Mouse (Mus musculus): ENCODE measurements around the gene Olfr251. TPM values are rescaled to one million over a fixed set of nuclear protein-coding genes. Genes with fewer than 3 reads are reported as not detected.
"Not testable (repeated sequence)": the region's sequence is repeated elsewhere in the genome, so short reads cannot be mapped to it uniquely, and the experiment has no call there.

Gene Olfr251
- not detected in 2 replicates for polyA plus RNA-seq (2012; ENCODE audit: insufficient read depth, insufficient read length, missing spikeins)

DNA sequence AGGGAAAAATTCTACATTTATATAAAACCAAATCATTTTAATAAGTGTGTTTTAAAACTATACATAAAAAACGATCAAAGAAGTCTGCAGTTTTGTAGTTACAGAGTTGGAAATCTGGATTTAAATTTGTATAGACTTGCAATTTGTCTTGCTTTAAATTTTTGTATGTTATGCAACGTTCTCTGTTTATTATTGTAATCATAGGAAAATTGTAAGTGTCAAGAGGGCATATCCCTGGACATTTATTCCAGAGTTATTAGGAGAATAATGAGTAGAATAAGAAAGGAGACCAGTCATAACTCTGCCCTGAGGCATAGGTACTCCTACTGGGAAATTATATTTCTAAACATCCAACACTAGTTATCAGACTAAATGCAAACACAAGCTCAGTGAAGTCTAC, at the start of gene Olfr251:
Gene Olfr251, plus strand, starts transcription at position 301 of the 400 bp plus-strand sequence.
- no peak within 1 kb of the TSS for H3K4me3 ChIP-seq (ENCODE audit: insufficient read depth, low read length)
- H3K4me1 ChIP-seq (ENCODE audit: control insufficient read depth, insufficient read depth, low read length): no peaks in the 10 kb centered on the region
- no peak for TF ChIP-seq CTCF (IDR thresholded peaks at IDR 0.05; ENCODE audit: low read depth, low read length)
- TF ChIP-seq POLR2A (IDR thresholded peaks at IDR 0.05; ENCODE audit: borderline replicate concordance, low read depth, low read length): no peak

DNA sequence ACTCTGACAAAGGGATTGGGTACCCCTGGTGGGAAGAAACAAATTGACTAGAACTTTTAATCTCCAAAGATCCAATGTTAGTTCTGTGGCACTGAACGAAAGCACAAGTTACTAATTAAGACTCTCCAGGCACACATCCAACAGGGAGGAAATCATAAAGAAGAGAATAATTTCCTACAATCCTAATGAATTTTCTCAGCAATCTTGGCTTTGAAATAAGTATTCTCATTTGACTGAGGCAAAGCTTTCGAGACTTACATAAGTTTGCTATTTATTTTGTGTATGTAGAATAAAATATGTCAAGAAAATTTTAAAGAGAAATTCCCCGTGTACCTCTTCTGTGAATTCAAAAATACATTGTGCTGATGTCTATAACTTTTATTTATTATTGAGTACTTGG, 48.1 kb upstream of the Olfr251 start, which contains the start of gene Olfr25:
Gene Olfr25, plus strand, starts transcription at position 301 of the 400 bp plus-strand sequence.
- Histone ChIP-seq H3K4me1 (ENCODE audit: control insufficient read depth, insufficient read depth, low read length) (no peaks in the 10 kb centered on the region), H3K27ac (ENCODE audit: insufficient read depth, low read depth, low read length) (no peak within 1 kb of the TSS), H3K4me3 (ENCODE audit: insufficient read depth, low read length) (no peak within 1 kb of the TSS)
- no peak for TF ChIP-seq CTCF (IDR thresholded peaks at IDR 0.05; ENCODE audit: low read depth, low read length)
- TF ChIP-seq POLR2A (IDR thresholded peaks at IDR 0.05; ENCODE audit: borderline replicate concordance, low read depth, low read length): no peak

More for the DNA sequence above, at the start of gene Olfr251:
- H3K27ac ChIP-seq (ENCODE audit: insufficient read depth, low read depth, low read length): no peak within 1 kb of the TSS

DNA sequence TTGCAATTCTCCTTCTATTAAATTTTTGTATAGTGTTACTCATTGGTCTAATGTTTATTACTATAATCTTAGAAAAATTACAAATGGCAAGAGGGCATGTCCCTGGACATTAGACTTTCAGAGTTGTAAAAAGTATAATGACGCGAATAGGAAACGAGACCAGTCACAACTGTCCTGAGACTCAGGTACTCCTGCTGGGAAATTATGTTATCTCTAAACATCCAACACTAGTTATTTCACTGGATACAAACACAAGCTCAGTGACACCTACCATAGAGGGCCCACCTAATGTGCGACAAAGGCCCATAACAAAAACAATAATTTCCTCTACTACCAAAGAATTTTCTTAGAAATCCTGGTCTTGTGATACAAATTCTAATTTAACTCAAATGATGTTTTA, 28.8 kb upstream of the Olfr251 start, which contains the start of gene Olfr898:
Gene Olfr898, plus strand, starts transcription at position 301 of the 400 bp plus-strand sequence.
- Histone ChIP-seq H3K4me3 (ENCODE audit: insufficient read depth, low read length) (no peak within 1 kb of the TSS), H3K4me1 (ENCODE audit: control insufficient read depth, insufficient read depth, low read length) (no peaks in the 10 kb centered on the region), H3K27ac (ENCODE audit: insufficient read depth, low read depth, low read length) (no peak within 1 kb of the TSS)
- TF ChIP-seq CTCF (IDR thresholded peaks at IDR 0.05; ENCODE audit: low read depth, low read length) (no peak), POLR2A (IDR thresholded peaks at IDR 0.05; ENCODE audit: borderline replicate concordance, low read depth, low read length) (no peak)

DNA sequence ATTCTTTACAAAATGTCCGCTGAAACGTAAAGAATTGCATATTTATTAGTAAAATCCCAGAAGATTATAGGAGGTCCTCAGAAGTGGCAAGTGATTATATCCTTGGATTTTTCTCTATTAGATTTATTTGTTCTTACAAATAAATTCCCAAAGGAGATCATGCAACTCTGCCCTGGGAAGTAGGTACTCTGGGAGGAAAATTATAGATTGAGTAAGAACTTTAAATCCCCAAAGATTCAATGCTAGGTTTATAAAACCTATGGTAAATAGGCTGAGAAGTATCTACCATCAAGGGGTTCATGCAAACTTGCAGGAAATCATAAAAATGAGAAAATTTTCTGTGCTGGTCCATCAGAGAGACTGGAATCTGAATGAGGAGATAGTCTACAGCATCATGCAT, 10.3 kb upstream of the Olfr251 start, which contains the start of gene Olfr250:
Gene Olfr250, plus strand, starts transcription at position 301 of the 400 bp plus-strand sequence.
- TF ChIP-seq POLR2A (IDR thresholded peaks at IDR 0.05; ENCODE audit: borderline replicate concordance, low read depth, low read length) (no peak), CTCF (IDR thresholded peaks at IDR 0.05; ENCODE audit: low read depth, low read length) (no peak)
- Histone ChIP-seq H3K4me1 (ENCODE audit: control insufficient read depth, insufficient read depth, low read length) (no peaks in the 10 kb centered on the region), H3K27ac (ENCODE audit: insufficient read depth, low read depth, low read length) (no peak within 1 kb of the TSS), H3K4me3 (ENCODE audit: insufficient read depth, low read length) (no peak within 1 kb of the TSS)

DNA sequence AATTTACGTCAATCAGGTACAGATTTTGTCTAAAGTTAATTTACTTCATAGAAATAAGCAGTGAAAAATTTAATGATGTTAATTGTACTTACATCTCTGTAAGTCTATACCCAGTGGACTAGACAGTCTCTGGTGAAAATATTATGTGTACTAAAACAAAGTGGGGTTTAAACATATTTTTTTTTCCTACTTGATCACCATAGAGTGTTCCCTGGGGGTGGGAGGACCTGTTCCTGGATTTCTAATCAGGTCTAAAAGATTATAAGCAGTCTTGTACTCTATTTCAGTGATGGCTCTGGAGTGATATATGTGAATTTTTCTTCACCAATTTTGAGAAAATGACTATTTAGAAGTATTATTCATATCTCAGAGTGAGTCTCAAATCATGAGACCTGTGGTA, 24.5 kb downstream of the Olfr251 start, which contains the start of gene Olfr147:
Gene Olfr147, plus strand, starts transcription at position 301 of the 400 bp plus-strand sequence.
- H3K4me1 ChIP-seq (ENCODE audit: control insufficient read depth, insufficient read depth, low read length): no peaks in the 10 kb centered on the region
- H3K4me3 ChIP-seq (ENCODE audit: insufficient read depth, low read length): no peak within 1 kb of the TSS
- H3K27ac ChIP-seq (ENCODE audit: insufficient read depth, low read depth, low read length): no peak within 1 kb of the TSS
- TF ChIP-seq POLR2A (IDR thresholded peaks at IDR 0.05; ENCODE audit: borderline replicate concordance, low read depth, low read length) (no peak), CTCF (IDR thresholded peaks at IDR 0.05; ENCODE audit: low read depth, low read length) (no peak)

DNA sequence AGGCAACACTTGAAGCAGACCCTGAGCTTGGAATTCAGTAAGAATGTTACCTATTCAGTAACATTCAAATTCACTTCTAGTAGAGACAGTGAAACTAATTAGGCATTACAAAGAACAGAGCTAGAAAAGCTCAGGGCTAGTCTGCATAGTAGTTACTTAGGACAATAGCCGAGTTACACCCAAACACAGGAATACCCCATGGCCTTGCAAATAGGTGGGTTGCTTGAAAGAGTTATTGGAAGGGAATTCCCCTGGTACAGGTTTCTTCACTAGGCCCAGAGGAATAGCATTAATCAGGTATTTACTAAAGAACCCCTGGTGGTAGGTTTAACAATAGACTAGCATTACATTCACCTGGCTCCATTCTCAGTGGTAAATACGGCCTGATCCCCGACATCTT, 30.6 kb downstream of the Olfr251 start:
- H3K4me3 ChIP-seq (ENCODE audit: insufficient read depth, low read length); H3K27ac ChIP-seq (ENCODE audit: insufficient read depth, low read depth, low read length); H3K4me1 ChIP-seq (ENCODE audit: control insufficient read depth, insufficient read depth, low read length): not testable (repeated sequence)

DNA sequence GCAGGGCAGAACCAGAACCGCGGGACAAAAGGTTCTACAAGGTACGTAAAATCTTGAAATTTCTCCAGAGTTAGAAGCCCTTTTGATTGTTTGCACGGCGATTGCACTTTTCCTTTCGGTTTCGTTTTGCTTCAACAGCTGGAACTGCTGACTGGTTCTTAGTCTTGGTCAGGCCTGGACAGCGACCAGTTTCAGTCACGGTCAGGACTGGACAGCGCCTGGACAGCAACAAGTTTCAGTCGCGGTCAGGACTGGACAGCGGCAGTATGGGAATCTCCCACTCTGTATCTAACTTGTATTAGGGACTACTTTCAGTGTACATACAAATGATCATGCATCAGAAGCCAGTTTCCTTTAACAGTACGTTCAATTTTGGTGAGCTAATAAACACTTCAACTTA, 36.6 kb downstream of the Olfr251 start:
- H3K4me3 ChIP-seq (ENCODE audit: insufficient read depth, low read length); H3K27ac ChIP-seq (ENCODE audit: insufficient read depth, low read depth, low read length); H3K4me1 ChIP-seq (ENCODE audit: control insufficient read depth, insufficient read depth, low read length): not testable (repeated sequence)

DNA sequence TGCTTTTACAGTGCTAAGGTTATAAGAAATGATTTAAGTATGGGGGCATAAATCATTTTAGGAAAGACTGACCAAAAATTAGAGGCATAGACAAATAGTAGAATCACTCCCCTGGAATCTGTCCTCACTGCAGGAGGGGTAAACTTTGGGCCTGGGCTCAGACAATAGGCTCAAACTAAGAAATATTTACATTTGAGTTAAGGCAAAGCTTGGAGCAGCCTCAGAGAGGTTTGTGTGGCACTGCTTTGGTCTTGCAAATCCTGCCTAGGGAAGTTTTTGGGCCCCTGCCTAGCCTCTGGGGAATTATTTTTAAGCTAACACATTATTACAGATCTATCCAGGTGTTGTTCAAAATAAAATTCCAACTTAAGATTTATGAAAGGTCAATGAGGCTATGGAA, 46.9 kb downstream of the Olfr251 start:
- Histone ChIP-seq H3K27ac (ENCODE audit: insufficient read depth, low read depth, low read length) (no peak overlapping the region), H3K4me1 (ENCODE audit: control insufficient read depth, insufficient read depth, low read length) (no peaks in the 10 kb centered on the region), H3K4me3 (ENCODE audit: insufficient read depth, low read length) (no peak overlapping the region)
- TF ChIP-seq CTCF (IDR thresholded peaks at IDR 0.05; ENCODE audit: low read depth, low read length): no peak
- no peak for TF ChIP-seq POLR2A (IDR thresholded peaks at IDR 0.05; ENCODE audit: borderline replicate concordance, low read depth, low read length)

DNA sequence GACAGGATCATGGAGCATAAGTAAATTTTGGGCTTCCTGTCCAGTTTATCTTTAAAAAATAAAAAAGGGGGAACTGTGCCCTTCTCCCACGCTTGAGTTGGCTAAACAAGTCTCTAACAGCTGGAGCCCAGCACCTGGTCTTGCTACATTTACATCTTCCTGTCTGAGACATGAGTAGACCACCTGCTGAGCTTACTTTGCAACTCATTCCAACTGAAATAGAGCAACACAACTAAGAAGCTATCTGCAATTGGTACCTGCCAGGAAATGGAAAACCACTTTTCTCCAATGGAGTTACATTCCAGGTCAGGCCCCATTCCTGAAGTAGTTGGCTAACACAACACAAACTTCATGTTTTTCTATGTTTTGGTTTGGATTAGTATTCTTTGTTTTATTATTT, 50.1 kb downstream of the Olfr251 start:
- Histone ChIP-seq H3K27ac (ENCODE audit: insufficient read depth, low read depth, low read length) (no peak overlapping the region), H3K4me3 (ENCODE audit: insufficient read depth, low read length) (no peak overlapping the region), H3K4me1 (ENCODE audit: control insufficient read depth, insufficient read depth, low read length) (no peaks in the 10 kb centered on the region)
- TF ChIP-seq CTCF (IDR thresholded peaks at IDR 0.05; ENCODE audit: low read depth, low read length) (no peak), POLR2A (IDR thresholded peaks at IDR 0.05; ENCODE audit: borderline replicate concordance, low read depth, low read length) (no peak)

DNA sequence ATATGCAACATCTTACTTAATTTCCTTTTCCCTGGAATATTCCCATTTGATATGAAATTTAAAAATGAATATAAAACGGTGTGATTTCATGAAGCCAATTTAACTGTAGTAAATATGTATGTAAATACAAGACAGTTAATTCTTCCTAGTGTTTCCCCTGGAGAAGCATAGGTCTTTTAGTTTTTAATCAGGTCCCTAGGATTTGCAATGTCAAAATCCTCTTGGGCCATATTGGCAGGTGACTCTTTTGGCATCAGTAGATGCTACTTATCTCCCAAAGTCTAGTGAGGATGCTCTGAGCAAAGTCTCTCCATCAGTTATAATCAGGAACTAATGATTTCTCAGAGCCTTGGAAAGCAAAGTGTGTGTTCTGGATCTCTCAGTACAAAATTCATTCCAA, 52.3 kb downstream of the Olfr251 start, which contains the start of gene Olfr901:
Gene Olfr901, plus strand, starts transcription at position 301 of the 400 bp plus-strand sequence.
- H3K27ac ChIP-seq (ENCODE audit: insufficient read depth, low read depth, low read length): no peak within 1 kb of the TSS
- H3K4me1 ChIP-seq (ENCODE audit: control insufficient read depth, insufficient read depth, low read length): no peaks in the 10 kb centered on the region
- no peak for TF ChIP-seq POLR2A (IDR thresholded peaks at IDR 0.05; ENCODE audit: borderline replicate concordance, low read depth, low read length)
- TF ChIP-seq CTCF (IDR thresholded peaks at IDR 0.05; ENCODE audit: low read depth, low read length): no peak
- no peak within 1 kb of the TSS for H3K4me3 ChIP-seq (ENCODE audit: insufficient read depth, low read length)

Other genes with a start within 250 kb of the Olfr251 start
- gene Olfr890, start 234.6 kb upstream of the Olfr251 start, polyA plus RNA-seq (2012; ENCODE audit: insufficient read depth, insufficient read length, missing spikeins): not detected in 2 replicates
- not detected in 2 replicates for gene Olfr891, start 196.3 kb upstream of the Olfr251 start, polyA plus RNA-seq (2012; ENCODE audit: insufficient read depth, insufficient read length, missing spikeins)
- gene Olfr893, start 168.7 kb upstream of the Olfr251 start, polyA plus RNA-seq (2012; ENCODE audit: insufficient read depth, insufficient read length, missing spikeins): not detected in 2 replicates
- not detected in 2 replicates for gene Olfr894, start 159.0 kb upstream of the Olfr251 start, polyA plus RNA-seq (2012; ENCODE audit: insufficient read depth, insufficient read length, missing spikeins)
- not detected in 2 replicates for gene Olfr143, start 124.3 kb upstream of the Olfr251 start, polyA plus RNA-seq (2012; ENCODE audit: insufficient read depth, insufficient read length, missing spikeins)
- gene Olfr895, start 109.2 kb upstream of the Olfr251 start, polyA plus RNA-seq (2012; ENCODE audit: insufficient read depth, insufficient read length, missing spikeins): not detected in 2 replicates
- not detected in 2 replicates for gene Olfr896-ps1, start 86.0 kb upstream of the Olfr251 start, polyA plus RNA-seq (2012; ENCODE audit: insufficient read depth, insufficient read length, missing spikeins)
- not detected in 2 replicates for gene Olfr25, start 48.0 kb upstream of the Olfr251 start, polyA plus RNA-seq (2012; ENCODE audit: insufficient read depth, insufficient read length, missing spikeins)
- not detected in 2 replicates for gene Olfr898, start 28.7 kb upstream of the Olfr251 start, polyA plus RNA-seq (2012; ENCODE audit: insufficient read depth, insufficient read length, missing spikeins)
- gene Olfr250, start 10.2 kb upstream of the Olfr251 start, polyA plus RNA-seq (2012; ENCODE audit: insufficient read depth, insufficient read length, missing spikeins): not detected in 2 replicates
- gene Olfr147, start 24.6 kb downstream of the Olfr251 start, polyA plus RNA-seq (2012; ENCODE audit: insufficient read depth, insufficient read length, missing spikeins): not detected in 2 replicates
- gene Olfr901, start 52.4 kb downstream of the Olfr251 start, polyA plus RNA-seq (2012; ENCODE audit: insufficient read depth, insufficient read length, missing spikeins): not detected in 2 replicates
- not detected in 2 replicates for gene Olfr902, start 70.6 kb downstream of the Olfr251 start, polyA plus RNA-seq (2012; ENCODE audit: insufficient read depth, insufficient read length, missing spikeins)
- not detected in 2 replicates for gene Olfr904, start 86.1 kb downstream of the Olfr251 start, polyA plus RNA-seq (2012; ENCODE audit: insufficient read depth, insufficient read length, missing spikeins)
- 0.16 and 0.41 TPM in 2 replicates for gene Olfr905, start 94.0 kb downstream of the Olfr251 start, polyA plus RNA-seq (2012; ENCODE audit: insufficient read depth, insufficient read length, missing spikeins)
- not detected in 2 replicates for gene Olfr906, start 110.0 kb downstream of the Olfr251 start, polyA plus RNA-seq (2012; ENCODE audit: insufficient read depth, insufficient read length, missing spikeins)
- gene Olfr907, start 118.7 kb downstream of the Olfr251 start, polyA plus RNA-seq (2012; ENCODE audit: insufficient read depth, insufficient read length, missing spikeins): not detected in 2 replicates
- not detected in 2 replicates for gene Olfr911-ps1, start 144.5 kb downstream of the Olfr251 start, polyA plus RNA-seq (2012; ENCODE audit: insufficient read depth, insufficient read length, missing spikeins)
- gene Olfr910, start 160.8 kb downstream of the Olfr251 start, polyA plus RNA-seq (2012; ENCODE audit: insufficient read depth, insufficient read length, missing spikeins): not detected in 2 replicates
- gene Olfr912, start 203.1 kb downstream of the Olfr251 start, polyA plus RNA-seq (2012; ENCODE audit: insufficient read depth, insufficient read length, missing spikeins): 0.15 TPM in 2 replicates
- gene Olfr913, start 215.7 kb downstream of the Olfr251 start, polyA plus RNA-seq (2012; ENCODE audit: insufficient read depth, insufficient read length, missing spikeins): not detected in 2 replicates
- gene Olfr914, start 228.0 kb downstream of the Olfr251 start, polyA plus RNA-seq (2012; ENCODE audit: insufficient read depth, insufficient read length, missing spikeins): not detected in 2 replicates